Mouse (Mus musculus): Measurements from ENCODE around the gene Ptger3.

Ptger3 gene

DNA sequence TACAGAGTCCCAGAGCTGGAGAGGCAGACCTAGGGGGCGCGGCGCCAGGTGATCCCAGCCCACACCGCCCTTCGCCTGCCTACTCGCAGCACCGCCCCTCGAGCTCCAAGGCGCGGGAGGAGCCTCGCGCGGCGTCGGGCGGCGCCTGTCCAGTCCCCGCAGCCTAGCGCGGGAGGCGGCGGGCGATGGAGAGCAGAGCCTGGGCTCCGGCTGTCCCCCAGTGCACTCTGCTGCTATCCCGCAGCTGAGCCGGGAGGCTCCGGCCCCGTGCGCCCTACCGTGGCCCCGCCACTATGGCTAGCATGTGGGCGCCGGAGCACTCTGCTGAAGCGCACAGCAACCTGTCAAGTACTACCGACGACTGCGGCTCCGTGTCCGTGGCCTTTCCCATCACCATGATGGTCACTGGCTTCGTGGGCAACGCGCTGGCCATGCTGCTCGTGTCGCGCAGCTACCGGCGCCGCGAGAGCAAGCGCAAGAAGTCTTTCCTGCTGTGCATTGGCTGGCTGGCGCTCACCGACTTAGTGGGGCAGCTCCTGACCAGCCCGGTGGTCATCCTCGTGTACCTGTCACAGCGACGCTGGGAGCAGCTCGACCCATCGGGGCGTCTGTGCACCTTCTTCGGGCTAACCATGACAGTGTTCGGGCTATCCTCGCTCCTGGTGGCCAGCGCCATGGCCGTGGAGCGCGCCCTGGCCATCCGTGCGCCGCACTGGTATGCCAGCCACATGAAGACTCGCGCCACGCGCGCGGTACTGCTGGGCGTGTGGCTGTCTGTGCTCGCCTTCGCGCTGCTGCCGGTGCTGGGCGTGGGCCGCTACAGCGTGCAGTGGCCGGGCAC is at the start of gene Ptger3:
Gene Ptger3 (plus strand): TSS at position 168 of the 841 bp plus-strand sequence.
- DNase-seq (ENCODE audit: low spot score): peak; percentile 15

DNA sequence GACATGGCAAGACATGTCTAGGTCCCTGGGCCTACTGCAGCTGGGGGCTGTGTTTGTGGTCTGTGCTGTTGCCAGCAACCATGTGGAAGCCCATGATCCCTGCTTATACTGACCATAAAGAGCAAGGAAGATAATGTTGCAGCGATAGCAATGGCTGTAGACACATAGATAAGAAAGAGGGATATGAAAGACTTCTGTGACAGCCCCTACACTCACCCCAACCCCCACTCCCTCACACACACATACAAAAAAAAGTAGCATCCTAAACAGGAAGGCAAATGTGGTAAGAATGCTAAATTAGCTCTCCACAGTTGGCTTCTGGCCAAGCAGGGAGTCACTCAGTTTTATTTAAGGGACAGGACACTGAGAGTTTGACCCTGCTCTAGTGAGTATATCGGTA is 48.7 kb upstream of the Ptger3 start:
- DNase-seq (ENCODE audit: low spot score): no peak

DNA sequence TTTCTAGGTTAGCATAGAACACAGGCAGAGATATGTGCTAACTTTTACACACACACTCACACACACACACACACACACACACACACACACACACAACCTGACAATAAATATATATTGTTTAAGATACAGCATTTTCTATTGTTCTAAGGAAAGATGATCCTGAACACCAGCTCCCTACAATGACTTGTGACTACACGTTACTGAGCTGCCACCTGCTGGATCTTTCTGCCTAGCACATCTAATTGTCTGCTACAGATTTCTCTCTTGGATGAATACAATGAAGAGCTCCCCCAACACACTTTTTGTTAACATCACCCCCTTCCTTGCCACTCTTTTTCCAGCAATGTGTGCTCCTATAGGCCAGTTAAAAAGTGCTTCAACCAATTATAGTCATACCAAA is 46.3 kb upstream of the Ptger3 start:
- DNase-seq (ENCODE audit: low spot score): peak; percentile 70

DNA sequence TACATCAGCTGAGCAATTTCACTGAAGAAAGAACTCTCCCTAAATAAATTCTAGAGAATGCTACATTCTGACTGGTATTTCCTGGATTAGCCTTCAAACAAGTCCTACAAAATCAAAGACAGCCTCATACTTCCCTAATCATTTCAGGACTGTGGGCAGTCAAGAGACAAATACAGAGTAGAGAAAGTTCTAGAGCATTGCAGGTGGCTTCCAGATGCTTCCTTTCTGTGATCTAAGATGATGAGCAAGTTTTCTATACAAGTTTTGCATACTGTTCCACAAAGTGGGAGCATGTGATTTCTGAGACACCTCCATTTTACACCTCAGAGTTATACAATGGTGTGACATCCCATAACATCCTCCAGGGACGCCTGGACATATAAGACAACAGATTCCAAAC is 42.9 kb upstream of the Ptger3 start:
- DNase-seq (ENCODE audit: low spot score): no peak

DNA sequence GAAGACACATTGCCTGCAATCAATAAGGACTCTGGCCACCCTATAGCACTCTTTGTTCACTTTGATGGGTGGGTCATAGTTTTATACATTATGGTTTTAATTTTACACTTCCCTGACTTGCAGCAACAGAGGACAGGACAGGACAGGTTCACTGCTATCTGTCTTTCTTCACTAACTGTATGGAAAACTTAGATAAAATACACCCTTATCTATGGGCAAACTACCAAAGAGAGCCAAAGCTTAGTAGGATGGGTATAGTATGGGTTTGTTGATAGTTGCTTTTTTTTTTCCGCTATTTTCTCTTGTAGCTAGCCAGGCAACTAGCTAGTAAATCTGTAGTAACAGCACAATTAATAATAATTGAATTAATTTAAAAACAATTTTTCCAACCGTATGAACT is 35.1 kb upstream of the Ptger3 start:
- no peak for DNase-seq (ENCODE audit: low spot score)

DNA sequence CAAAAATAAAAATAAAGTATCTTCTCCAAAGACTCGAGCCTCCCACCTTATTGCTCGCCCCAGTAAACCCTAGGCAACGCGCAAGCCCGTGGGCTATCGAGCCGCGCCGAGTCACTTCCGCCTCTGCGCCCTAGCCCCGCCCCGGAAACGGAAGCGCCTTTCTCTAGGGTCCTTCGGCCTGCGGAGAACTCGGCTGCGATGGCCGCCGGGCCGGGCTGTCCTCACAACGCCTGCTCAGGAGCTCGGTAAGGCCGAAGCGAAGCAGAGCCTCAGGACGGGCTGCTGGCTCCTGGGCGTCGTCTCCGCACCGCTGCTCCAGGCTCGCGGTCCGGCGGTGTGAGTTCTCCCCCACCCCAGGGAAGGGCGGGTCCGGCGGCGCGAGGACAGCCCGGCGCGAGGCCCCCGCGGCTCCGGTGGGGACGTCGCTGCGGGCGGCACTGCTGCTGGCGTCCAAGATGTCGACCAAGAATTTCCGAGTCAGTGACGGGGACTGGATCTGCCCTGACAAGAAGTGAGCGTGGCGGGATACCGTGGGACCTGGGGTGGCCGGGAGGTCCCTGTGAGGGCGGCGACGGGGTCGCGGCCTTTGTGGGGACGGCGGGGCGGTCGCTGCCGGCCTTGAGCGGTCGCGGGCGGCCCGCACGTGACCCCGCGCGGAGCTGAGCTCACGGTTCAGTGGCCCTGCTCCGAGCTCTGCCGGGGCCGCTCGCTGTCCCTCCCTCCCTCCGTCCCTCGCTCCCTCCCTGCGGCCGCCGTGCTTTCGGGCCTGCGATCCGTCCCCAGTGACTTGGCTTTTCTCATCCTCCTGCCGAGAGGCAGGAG is 32.5 kb upstream of the Ptger3 start, which contains the start of gene Zranb2:
Gene Zranb2 (plus strand): TSS at position 197 of the 822 bp plus-strand sequence.
- peak; percentile 93 for DNase-seq (ENCODE audit: low spot score)

DNA sequence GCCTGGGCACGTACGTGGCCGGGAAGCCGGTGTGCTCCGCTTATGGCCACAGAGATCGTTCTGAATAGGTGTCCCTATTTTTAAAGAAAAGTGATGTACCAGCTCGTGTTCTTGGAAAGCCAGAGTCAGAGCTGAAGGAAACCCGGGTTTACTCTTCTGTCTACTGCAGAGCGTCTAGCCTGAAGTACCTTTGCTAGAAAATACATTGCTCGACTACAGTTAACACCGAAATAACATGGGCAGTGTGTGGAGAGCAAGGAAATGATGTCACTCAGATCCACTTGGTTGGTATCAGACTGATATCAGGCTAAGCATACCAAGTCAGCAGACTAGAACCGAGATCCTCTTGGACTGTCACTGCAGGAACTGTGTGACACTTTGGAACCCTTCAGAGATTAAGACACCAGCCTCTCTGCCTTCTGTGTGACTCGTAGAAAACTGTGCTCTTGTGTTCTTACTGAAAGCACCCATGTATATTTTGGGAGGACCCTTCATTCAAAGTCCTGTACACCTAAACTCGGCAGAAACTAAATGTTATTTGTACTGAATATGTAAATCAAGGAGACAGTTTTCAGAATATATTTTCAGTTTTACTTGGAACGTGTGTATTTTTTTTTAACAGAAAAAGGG is 31.8 kb upstream of the Ptger3 start:
- DNase-seq (ENCODE audit: low spot score): no peak

DNA sequence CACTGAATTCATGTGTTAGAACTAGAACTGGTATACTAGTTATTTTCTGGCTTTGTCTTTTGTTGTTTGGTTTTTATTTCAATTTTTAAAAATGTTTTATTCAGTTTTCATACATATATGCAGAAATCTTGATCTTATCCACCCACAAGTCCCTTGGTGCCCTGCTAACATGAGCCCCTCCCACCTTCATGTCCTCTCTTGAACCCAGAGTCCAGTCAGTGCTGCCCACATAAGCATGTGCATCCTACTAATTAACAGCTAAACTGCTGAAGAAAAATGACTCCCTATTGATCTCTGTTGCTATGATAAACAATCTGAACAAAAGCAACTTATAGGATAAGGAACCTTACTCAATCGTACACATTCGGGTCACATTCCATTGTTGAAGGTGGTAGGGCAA is 17.4 kb upstream of the Ptger3 start:
- no peak for DNase-seq (ENCODE audit: low spot score)

DNA sequence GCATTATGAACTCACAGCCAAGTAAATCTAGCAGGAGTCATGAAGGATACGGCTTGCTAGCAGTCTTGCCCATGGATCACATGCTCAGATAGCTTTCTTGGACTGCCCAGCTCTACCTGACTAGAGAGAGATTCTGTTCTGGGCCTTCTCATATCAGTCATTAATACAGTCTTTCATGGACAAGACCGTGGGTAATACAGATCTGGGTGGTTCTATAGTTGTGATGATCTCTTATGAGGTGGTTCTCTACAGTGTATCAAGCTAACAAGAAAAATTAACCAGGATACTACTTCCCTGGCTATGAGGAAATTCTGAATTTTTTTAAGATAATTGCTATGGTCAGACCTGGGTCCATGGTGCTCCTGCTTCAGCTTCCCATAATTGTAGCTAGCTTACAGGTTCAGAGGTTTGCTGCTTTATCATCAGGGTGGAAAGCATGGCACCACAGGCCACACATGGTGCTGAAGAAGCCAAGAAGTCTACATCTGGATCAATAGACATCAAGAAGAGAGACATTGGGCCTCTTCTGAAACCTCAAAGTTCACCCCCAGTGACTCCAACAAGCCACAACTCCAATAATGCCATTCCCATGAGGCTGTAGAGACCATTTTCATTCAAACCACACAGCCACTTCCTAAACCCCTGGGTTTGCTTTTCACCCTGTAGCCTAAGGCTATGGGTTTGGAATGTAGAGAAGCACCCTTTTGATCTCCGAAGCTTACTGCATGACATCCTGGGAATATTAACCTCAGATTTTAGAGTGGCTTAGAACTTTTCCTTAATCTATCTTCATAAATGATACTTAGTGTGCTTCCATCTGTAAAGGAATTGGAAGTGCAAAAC is 16.7 kb upstream of the Ptger3 start:
- no peak for DNase-seq (ENCODE audit: low spot score)

DNA sequence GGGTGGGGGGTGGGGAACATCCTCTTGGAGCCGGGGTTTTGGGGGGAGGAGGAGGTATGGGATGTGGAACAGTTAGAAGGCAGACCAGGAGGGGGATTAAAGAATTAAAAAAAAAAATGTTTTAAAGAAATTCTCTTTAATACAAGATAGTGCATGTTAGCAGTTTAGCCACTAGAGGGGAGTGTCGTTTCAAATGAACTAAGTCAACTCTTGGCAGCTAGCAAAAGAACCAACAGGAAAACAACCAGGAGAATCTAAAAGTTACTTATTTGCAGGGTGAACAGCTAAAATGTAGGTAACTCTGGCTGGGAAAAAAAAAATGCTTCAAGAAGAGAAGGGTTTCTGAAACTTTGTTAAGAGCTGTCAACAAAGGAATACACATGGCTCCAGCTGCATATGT is 1.5 kb upstream of the Ptger3 start:
- DNase-seq (ENCODE audit: low spot score): peak; percentile 34

DNA sequence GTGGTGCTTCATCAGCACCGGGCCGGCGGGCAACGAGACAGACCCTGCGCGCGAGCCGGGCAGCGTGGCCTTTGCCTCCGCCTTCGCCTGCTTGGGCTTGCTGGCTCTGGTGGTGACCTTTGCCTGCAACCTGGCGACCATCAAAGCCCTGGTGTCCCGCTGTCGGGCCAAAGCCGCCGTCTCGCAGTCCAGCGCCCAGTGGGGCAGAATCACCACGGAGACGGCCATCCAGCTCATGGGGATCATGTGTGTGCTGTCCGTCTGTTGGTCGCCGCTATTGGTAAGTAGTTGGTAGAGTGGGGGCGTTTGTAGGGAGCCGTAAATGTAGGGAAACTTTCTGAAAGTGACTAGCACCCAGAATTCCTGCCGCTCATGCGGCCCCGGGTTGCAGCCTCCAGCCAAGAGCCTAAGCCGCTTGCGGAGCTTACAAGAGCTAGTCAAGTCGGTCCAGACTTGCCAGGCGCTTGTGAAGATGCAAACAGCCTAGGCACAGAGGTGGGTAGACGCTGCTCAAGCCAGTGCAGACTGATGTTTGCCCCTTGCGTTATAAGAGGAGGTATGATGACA is 957 bp downstream of the Ptger3 start:
- no peak for DNase-seq (ENCODE audit: low spot score)

DNA sequence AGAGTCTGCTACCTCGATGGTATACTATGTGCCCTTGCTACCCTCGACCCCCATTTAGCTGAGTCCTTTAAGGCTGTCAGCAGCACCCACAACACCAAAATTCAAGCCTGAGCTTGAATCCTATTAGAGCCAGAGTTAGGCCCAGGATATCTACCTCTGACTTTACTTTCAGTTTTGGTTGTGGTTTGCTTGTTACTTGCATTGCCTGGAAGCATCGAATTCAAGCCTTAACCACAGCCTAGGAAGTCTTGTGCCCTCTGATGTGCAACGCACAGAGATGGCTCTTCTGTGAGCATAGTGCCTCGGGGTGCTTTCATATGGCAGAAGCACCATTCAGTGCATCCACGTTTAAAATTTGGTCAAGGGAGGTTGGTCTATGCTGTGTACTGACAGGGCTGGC is 5.3 kb downstream of the Ptger3 start:
- no peak for DNase-seq (ENCODE audit: low spot score)

DNA sequence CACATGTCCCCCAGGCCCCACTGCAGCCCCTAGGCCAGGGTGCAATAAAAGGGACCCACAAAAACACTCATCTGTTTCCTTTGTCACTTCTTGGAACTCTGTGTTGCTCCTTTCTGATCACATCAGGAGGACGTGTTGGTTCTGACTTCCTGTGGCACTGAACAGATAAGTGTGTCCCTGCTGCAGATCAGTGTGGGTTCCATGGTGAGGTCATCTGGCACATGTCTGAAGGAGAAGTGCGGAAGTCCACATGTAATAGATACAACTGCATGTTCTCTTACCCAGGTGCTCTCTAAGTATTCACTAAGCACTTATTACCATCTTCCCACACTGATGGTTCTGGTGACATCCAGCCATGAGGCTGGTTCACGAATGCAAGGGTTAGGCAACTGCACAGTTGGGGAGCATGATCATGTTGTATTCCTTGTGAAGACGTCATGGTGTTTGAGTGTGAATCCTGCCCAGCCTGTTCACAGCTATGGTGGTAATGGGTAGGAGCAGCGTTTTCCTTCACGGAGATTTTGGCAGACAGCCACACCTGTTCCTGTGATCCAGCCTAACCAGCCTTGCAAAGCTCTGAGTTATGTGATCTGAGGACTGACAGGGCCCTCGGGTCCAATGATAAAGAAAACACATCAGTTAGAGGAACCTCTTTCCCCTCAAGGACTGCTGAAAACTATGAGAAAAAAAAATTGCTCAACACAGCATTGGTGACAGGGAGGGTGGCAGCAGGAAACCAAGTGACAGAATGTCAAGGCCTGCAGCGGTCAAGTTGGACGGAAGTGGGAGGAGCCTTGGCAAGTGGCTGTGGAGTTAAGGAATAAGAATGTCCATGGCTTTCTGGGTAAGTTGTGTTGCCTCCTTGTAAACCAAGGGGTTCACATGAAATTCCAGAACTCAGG is 9.0 kb downstream of the Ptger3 start:
- DNase-seq (ENCODE audit: low spot score): no peak

DNA sequence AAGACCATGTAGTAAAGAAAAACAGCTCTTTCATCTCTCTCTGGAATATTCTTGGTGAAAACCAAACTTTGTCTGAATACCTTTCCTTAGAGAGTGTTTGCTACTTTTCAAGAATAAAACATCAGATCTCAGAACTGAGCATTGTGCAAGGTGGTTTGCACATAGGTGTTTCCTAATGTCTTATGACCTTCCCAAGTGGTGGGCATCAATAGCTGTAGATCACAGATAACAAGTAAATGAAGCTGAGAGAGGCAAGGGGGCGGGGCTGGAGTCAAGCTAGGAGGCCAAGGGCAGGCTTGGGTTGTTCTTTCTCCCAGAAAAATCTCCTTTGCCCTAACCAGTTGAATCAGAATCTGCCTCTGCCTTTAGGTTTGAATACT is 9.6 kb downstream of the Ptger3 start:
- no peak for DNase-seq (ENCODE audit: low spot score)

DNA sequence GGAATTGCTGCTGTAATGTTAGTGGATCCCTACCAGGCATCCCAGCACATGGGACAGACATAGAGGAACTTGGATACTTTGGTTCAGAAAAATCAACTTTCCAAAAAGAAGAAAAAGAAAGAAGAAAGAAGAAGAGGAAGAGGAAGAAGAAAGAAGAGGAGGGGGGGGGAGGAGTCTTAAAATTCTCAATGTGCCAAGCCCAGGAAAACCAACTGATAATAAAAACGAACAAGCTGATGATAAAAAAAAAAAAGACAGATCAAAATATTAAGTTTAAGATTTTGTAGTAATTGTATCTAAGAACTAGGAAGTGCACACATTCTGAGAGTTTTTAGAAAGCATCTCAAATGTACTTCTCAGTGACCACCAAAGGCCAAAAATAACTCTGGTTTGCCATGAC is 10.2 kb downstream of the Ptger3 start:
- no peak for DNase-seq (ENCODE audit: low spot score)

DNA sequence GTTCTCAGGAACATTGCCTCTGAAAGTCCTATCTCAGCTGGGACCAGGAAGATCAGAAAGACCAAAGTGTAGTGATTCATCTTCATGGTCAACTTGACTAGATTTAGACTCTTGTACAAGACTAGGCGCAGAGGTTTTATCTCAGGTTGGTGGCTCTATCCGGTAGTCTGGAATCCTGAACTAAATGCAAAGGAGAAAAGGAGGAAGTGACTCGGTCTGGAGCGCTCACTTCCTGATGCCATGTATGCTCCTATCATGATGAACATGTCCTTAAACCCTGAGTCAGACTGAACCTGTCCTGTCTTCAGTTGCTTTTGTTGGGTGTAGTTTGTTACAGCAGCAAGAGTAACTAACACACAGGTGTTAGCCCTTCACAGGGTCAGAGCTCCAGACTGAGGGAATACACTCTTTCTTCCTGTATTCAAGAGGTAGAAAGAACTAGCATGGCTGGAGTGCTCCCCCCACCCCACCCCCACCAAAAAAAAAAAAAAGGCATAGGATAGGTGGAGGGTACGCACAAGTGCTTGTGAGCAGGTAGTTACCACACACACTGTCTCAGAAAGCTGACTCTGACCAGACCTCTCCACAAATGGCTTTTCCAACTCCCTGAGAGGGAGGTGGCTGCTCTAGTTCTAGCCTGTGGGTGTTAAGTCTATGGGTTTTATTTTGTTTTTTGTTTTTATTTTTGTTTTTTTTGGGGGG is 11.9 kb downstream of the Ptger3 start:
- no peak for DNase-seq (ENCODE audit: low spot score)

DNA sequence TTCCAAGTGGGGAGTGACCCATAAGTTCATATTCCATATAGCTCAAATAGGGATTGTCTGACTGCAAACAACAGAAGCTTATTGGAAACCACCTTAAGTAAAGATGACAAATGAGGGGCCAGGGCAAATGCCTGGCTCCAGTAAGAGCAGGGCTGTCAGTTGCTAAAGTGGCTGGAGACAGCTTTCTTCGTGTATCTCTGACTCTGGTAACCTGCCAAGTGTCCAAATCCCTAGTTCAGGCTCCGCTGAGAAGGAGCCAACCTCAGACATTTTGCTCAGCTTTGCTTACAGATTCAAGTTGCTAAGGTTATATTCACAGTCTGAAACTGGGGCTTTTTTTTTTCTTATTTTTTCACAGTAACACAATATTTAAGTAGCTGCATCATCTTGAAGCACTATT is 12.7 kb downstream of the Ptger3 start:
- no peak for DNase-seq (ENCODE audit: low spot score)

DNA sequence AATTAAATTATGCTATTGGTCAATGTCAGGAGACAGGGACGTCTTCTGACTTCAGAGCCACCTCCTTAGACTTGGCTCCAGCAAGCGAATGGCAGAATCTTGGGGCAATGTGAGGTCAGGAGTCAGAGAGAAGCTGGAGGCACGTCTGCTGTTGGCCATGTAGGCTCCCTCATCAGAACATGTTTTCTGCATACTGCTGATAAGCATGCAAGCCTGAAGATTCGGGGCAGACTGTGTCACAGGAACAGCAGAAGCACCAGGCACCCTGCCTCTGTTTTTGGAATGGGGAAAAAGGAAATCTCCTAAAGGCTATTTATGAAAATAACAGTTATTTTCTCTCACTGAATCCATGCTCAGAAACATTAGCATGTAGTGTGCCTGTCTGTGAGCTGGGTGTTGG is 13.6 kb downstream of the Ptger3 start:
- no peak for DNase-seq (ENCODE audit: low spot score)

DNA sequence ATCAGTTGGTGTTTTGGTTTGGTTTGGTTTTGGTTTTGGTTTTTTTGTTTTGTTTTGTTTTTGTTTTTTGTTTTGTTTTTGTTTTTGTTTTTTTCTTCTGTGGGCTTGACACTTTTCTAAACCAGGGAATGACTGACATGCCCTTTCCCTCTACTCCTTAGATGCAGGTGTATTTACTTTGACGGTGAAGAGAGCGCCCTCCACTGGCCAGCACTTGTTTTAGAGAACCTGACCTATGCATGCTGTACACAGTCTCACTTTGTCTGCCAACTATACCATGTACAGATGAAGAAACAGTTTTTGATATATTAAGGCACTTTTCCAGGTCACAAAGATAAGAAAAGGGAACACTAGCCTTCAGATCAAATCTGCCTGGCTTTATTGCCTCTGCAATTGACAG is 15.1 kb downstream of the Ptger3 start:
- DNase-seq (ENCODE audit: low spot score): no peak

All from layer of hippocampus, adult 11-12 months (tissue).